Mouse (Mus musculus): ENCODE measurements around the gene Hmgn1.

GRCm38 (mm10) chr16:96120022-96120623 is 7.4 kb downstream of the Hmgn1 start:
- TF ChIP-seq TCF12 (IDR thresholded peaks at IDR 0.05; ENCODE audit: insufficient read depth, poor library complexity, severe bottlenecking) = no peak
- TF ChIP-seq CEBPB (IDR thresholded peaks at IDR 0.05; ENCODE audit: insufficient read depth, poor library complexity, severe bottlenecking) = no peak
- TF ChIP-seq POLR2A (IDR thresholded peaks at IDR 0.05; ENCODE audit: insufficient read length, low read depth) = no peak
- no peak for TF ChIP-seq E2F4 (IDR thresholded peaks at IDR 0.05; ENCODE audit: insufficient read depth)
- no peak for TF ChIP-seq MAX (IDR thresholded peaks at IDR 0.05; ENCODE audit: low read depth)
- TF ChIP-seq POLR2AphosphoS2 (IDR thresholded peaks at IDR 0.05; ENCODE audit: insufficient read length, low read depth) = peak; percentile 76
- TF ChIP-seq USF1 (IDR thresholded peaks at IDR 0.05; ENCODE audit: low read depth) = no peak
- no peak for TF ChIP-seq TCF3 (IDR thresholded peaks at IDR 0.05; ENCODE audit: insufficient read length, low read depth)
- TF ChIP-seq MYOG (IDR thresholded peaks at IDR 0.05; ENCODE audit: control insufficient read depth in 1 of 3, insufficient read depth in 1 of 3, insufficient read length in 2 of 3, low read depth in 2 of 3) = no peak
- TF ChIP-seq MYOD1 (IDR thresholded peaks at IDR 0.05; ENCODE audit: control insufficient read depth in 1 of 3, insufficient read length in 2 of 3, low read depth in 2 of 3) = no peak
- no peak for TF ChIP-seq SRF (IDR thresholded peaks at IDR 0.05; ENCODE audit: control insufficient read depth, insufficient read length, low read depth)
- TF ChIP-seq REST (IDR thresholded peaks at IDR 0.05; ENCODE audit: insufficient read depth, insufficient read length) = no peak

Data from myocyte (in vitro differentiated cells).